Mouse (Mus musculus): ENCODE results near the gene Slc27a3.

GRCm38 (mm10) chr3:90340177-90340576 is 49.6 kb downstream of the Slc27a3 start:
- TF ChIP-seq POLR2A (IDR thresholded peaks at IDR 0.05; ENCODE audit: low read depth, low read length) (no peak), GABPA (IDR thresholded peaks at IDR 0.05; ENCODE audit: insufficient replicate concordance, low read depth, low read length) (no peak), CTCF (conservative IDR thresholded peaks at IDR 0.05 in 1 of 2, IDR thresholded peaks at IDR 0.05 in 1 of 2; ENCODE audit: low read depth in 2 of 2, low read length in 2 of 2) (no peak), E2F4 (IDR thresholded peaks at IDR 0.05; ENCODE audit: insufficient replicate concordance, low read depth, low read length) (no peak), HCFC1 (IDR thresholded peaks at IDR 0.05; ENCODE audit: low read depth, low read length) (no peak), MAFK (IDR thresholded peaks at IDR 0.05; ENCODE audit: insufficient replicate concordance, low read length) (no peak), CHD2 (IDR thresholded peaks at IDR 0.05; ENCODE audit: low read length) (no peak), PAX5 (IDR thresholded peaks at IDR 0.05; ENCODE audit: low read length) (no peak), SIN3A (IDR thresholded peaks at IDR 0.05; ENCODE audit: low read length) (no peak), NELFE (IDR thresholded peaks at IDR 0.05; ENCODE audit: low read depth, low read length) (no peak), JUND (conservative IDR thresholded peaks at IDR 0.05; ENCODE audit: low read depth, low read length) (no peak), ZC3H11A (IDR thresholded peaks at IDR 0.05; ENCODE audit: low read depth, low read length) (no peak), RAD21 (IDR thresholded peaks at IDR 0.05; ENCODE audit: low read depth, low read length) (no peak)

Measured in CH12.LX (cell line).